Comparison of ENCODE assay signal across 8 mouse cellular contexts in the genomic region with DNA sequence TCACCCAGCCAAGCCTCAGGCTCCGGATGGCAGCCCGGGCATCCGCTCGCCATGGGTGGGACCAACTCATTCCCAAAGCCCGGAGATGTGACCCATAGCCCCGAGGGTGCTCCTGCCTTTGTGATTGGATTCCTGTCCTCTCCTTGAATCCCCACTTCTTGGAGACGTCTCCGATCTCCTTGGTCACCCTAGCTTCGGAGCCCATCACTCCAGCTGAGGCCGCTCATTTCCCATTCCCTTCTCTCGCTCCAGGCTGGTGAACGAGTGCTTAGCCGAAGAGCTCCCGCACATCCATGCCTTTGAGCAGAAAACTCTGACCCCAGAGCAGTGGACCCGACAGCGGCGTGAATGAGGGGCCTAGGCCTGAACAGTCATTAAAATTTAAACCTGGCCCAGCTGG. TPM values are rescaled to one million over a fixed set of nuclear protein-coding genes. Genes with fewer than 3 reads are reported as not detected.
DNase-seq lines count a peak whose midpoint lies in the region; ATAC-seq and TF ChIP-seq lines count a peak whose summit lies in the region.

No protein-coding gene starts in this region.

- 5% methylated on average over 17 of the region's 17 CpGs for WGBS in heart, embryonic 14.5 days
- 5% methylated on average over 17 of the region's 17 CpGs for WGBS in hindbrain, embryonic 10.5 days
- WGBS in midbrain, embryonic 11.5 days, result 5% methylated on average over 17 of the region's 17 CpGs

- H3K27ac ChIP-seq in heart, embryonic 14.5 days (replicated peaks in 1 of 2; ENCODE audit: control insufficient read depth in 1 of 2, insufficient read depth in 1 of 2, low read depth in 2 of 2, low read length in 2 of 2), result no peak overlapping the region
- no peak overlapping the region; the same call in 1 of the 2 replicates for H3K27ac ChIP-seq in MEL (ENCODE audit: control insufficient read depth, low read depth, low read length)
- peak overlapping the region; percentile 97 for H3K27ac ChIP-seq in hindbrain, embryonic 10.5 days
- H3K27ac ChIP-seq in midbrain, embryonic 11.5 days (ENCODE audit: low read depth, low read length), result no peak overlapping the region

- H3K27me3 ChIP-seq in heart, embryonic 14.5 days (ENCODE audit: control insufficient read depth, insufficient read depth, low read length), result no peaks in the 10 kb centered on the region
- H3K27me3 ChIP-seq in MEL (ENCODE audit: control insufficient read depth in 1 of 2, insufficient read depth in 2 of 2, low read length in 2 of 2), result no peaks in the 10 kb centered on the region
- H3K27me3 ChIP-seq in hindbrain, embryonic 10.5 days (ENCODE audit: insufficient read depth, poor library complexity, severe bottlenecking), result no peaks in the 10 kb centered on the region
- H3K27me3 ChIP-seq in midbrain, embryonic 11.5 days (ENCODE audit: control insufficient read depth, insufficient read depth, low read length), result no peaks in the 10 kb centered on the region

- H3K9ac ChIP-seq in heart, embryonic 14.5 days (ENCODE audit: low read length), result peak overlapping the region; percentile 83
- H3K9ac ChIP-seq in MEL (ENCODE audit: control insufficient read depth, low read depth, low read length, poor library complexity, severe bottlenecking), result peak overlapping the region; percentile 81
- H3K9ac ChIP-seq in midbrain, embryonic 11.5 days (ENCODE audit: low read length), result peak overlapping the region; percentile 67

- H3K4me2 ChIP-seq in heart, embryonic 14.5 days (ENCODE audit: low read length), result peak overlapping the region; percentile 87
- peak overlapping the region; percentile 71 for H3K4me2 ChIP-seq in midbrain, embryonic 11.5 days

- peak overlapping the region; percentile 77 to 78 for H3K4me3 ChIP-seq in heart, embryonic 14.5 days (ENCODE audit: control insufficient read depth in 1 of 2, insufficient read depth in 1 of 2, low read depth in 1 of 2, low read length in 2 of 2)
- H3K4me3 ChIP-seq in MEL (ENCODE audit: control insufficient read depth in 1 of 2, insufficient read depth in 1 of 2, low read depth in 2 of 2, low read length in 2 of 2), result peak overlapping the region; percentile 65 to 83
- peak overlapping the region; percentile 93 for H3K4me3 ChIP-seq in hindbrain, embryonic 10.5 days
- peak overlapping the region; percentile 81 for H3K4me3 ChIP-seq in midbrain, embryonic 11.5 days (ENCODE audit: low read depth, low read length)

- H3K79me2 ChIP-seq in MEL (ENCODE audit: control insufficient read depth, insufficient read depth, low read length, poor library complexity), result peaks cover 21% of the 10 kb centered on the region

- peaks cover 15% of the 10 kb centered on the region for H3K36me3 ChIP-seq in heart, embryonic 14.5 days (ENCODE audit: control insufficient read depth, insufficient read depth, low read length)
- peaks cover 0 to 17% of the 10 kb centered on the region in 2 experiments; a peak in 2 of 4 replicates for H3K36me3 ChIP-seq in MEL (ENCODE audit: control insufficient read depth in 1 of 2, insufficient read depth in 2 of 2, low read length in 2 of 2)
- H3K36me3 ChIP-seq in hindbrain, embryonic 10.5 days, result peaks cover 52% of the 10 kb centered on the region
- H3K36me3 ChIP-seq in midbrain, embryonic 11.5 days (ENCODE audit: control insufficient read depth, insufficient read depth, low read length), result peaks cover under 1% of the 10 kb centered on the region; the same call in 1 of the 2 replicates

- no peak for TF ChIP-seq POLR2A in MEL (IDR thresholded peaks at IDR 0.05; ENCODE audit: control insufficient read depth in 1 of 2, insufficient read depth in 1 of 2, low read depth in 1 of 2, low read length in 2 of 2, poor library complexity in 1 of 2)

- ATAC-seq in heart, embryonic 14.5 days (ENCODE audit: insufficient number of reproducible peaks, insufficient read depth, low FRiP score, low read depth), result no peak
- ATAC-seq in midbrain, embryonic 11.5 days (ENCODE audit: low FRiP score), result no peak

- no peak for TF ChIP-seq CTCF in MEL (IDR thresholded peaks at IDR 0.05 in 2 of 3, conservative IDR thresholded peaks at IDR 0.05 in 1 of 3; ENCODE audit: control insufficient read depth in 1 of 3, insufficient read depth in 1 of 3, low read depth in 2 of 3, low read length in 3 of 3, poor library complexity in 1 of 3, severe bottlenecking in 1 of 3)

- H3K4me1 ChIP-seq in heart, embryonic 14.5 days (ENCODE audit: control insufficient read depth in 2 of 2, insufficient read depth in 2 of 2, low read length in 2 of 2), result peaks cover 10 to 15% of the 10 kb centered on the region in 2 experiments
- H3K4me1 ChIP-seq in MEL (ENCODE audit: control insufficient read depth in 1 of 2, insufficient read depth in 2 of 2, low read length in 2 of 2), result peaks cover 2 to 16% of the 10 kb centered on the region in 2 experiments; a peak in 3 of 4 replicates
- peaks cover 52% of the 10 kb centered on the region for H3K4me1 ChIP-seq in hindbrain, embryonic 10.5 days (replicated peaks)
- peaks cover 16% of the 10 kb centered on the region for H3K4me1 ChIP-seq in midbrain, embryonic 11.5 days (ENCODE audit: control insufficient read depth, insufficient read depth, low read length)

- DNase-seq in heart, postnatal 4 days, result no peak
- no peak for DNase-seq in MEL (ENCODE audit: low read depth, low spot score)
- DNase-seq in hindbrain, embryonic 10.5 days (ENCODE audit: low spot score), result no peak
- DNase-seq in midbrain, embryonic 11.5 days (ENCODE audit: low spot score, missing footprints), result no peak
- DNase-seq in adrenal gland, postnatal 14 days, result no peak
- DNase-seq in urinary bladder, postnatal 10 days (ENCODE audit: low spot score), result no peak
- no peak for DNase-seq in cerebellum, postnatal 14 days

- H3K9me3 ChIP-seq in heart, embryonic 14.5 days (ENCODE audit: control insufficient read depth, low read length), result no peaks in the 10 kb centered on the region
- no peaks in the 10 kb centered on the region for H3K9me3 ChIP-seq in MEL (replicated peaks; ENCODE audit: insufficient read depth, low read length)
- no peaks in the 10 kb centered on the region for H3K9me3 ChIP-seq in hindbrain, embryonic 10.5 days
- no peaks in the 10 kb centered on the region for H3K9me3 ChIP-seq in midbrain, embryonic 11.5 days (ENCODE audit: control insufficient read depth, low read length)

- no peak for TF ChIP-seq RAD21 in MEL (IDR thresholded peaks at IDR 0.05; ENCODE audit: low read depth, low read length)

- TF ChIP-seq EP300 in MEL (IDR thresholded peaks at IDR 0.05; ENCODE audit: low read depth in 1 of 2, low read length in 2 of 2), result no peak

TF ChIP-seq in MEL, 35 proteins besides CTCF, POLR2A, EP300 and RAD21 (continues in another document):
- TF ChIP-seq ZNF384 (IDR thresholded peaks at IDR 0.05; ENCODE audit: low read depth, low read length), result no peak

RNA-seq across cellular contexts. Expression of gene Slx1b, which starts 0.7 kb away (rescaled TPM):
- polyA plus RNA-seq in heart, embryonic 14.5 days (2014; fragmentation: Nextera tagmentation; extraction: Ambion mirVana), result 4.6 and 5.5 TPM in 2 replicates
- 1 to 10 TPM; 7.2 to 8.1 TPM for total RNA-seq in heart, postnatal 4 days (2021)
- 4.6 and 5.4 TPM in 2 replicates for total RNA-seq in MEL (2012; rRNA removed)
- 10 to 100 TPM in 1 of 2 experiments, not detected in 1; 10.2 TPM for polyA plus RNA-seq in MEL (2012; ENCODE audit: insufficient read depth in 1 of 2, insufficient read length in 2 of 2, low read depth in 1 of 2, low replicate concordance in 2 of 2, missing spikeins in 1 of 2)
- polyA plus RNA-seq in hindbrain, embryonic 10.5 days (2016; fragmentation: Nextera tagmentation; extraction: Ambion mirVana), result 15.3 and 16.6 TPM in 2 replicates
- polyA plus RNA-seq in midbrain, embryonic 11.5 days (2014; fragmentation: Nextera tagmentation; extraction: Ambion mirVana), result 10.2 and 10.3 TPM in 2 replicates
- total RNA-seq in adrenal gland, postnatal 14 days (2021), result 10.7 and 18.6 TPM in 2 replicates

RNA-seq across cellular contexts. Expression of gene Bola2, which starts 1.1 kb away (rescaled TPM):
- 91.7 and 102 TPM in 2 replicates for polyA plus RNA-seq in heart, embryonic 14.5 days (2014; fragmentation: Nextera tagmentation; extraction: Ambion mirVana)
- total RNA-seq in heart, postnatal 4 days (2021), result 10 to 100 TPM; 56.8 to 57.3 TPM
- 138 and 163 TPM in 2 replicates for total RNA-seq in MEL (2012; rRNA removed)
- polyA plus RNA-seq in MEL (2012; ENCODE audit: insufficient read depth in 1 of 2, insufficient read length in 2 of 2, low read depth in 1 of 2, low replicate concordance in 2 of 2, missing spikeins in 1 of 2), result 100 to 1,000 TPM in 1 of 2 experiments, not detected in 1; 436 TPM
- 208 and 212 TPM in 2 replicates for polyA plus RNA-seq in hindbrain, embryonic 10.5 days (2016; fragmentation: Nextera tagmentation; extraction: Ambion mirVana)
- 158 and 180 TPM in 2 replicates for polyA plus RNA-seq in midbrain, embryonic 11.5 days (2014; fragmentation: Nextera tagmentation; extraction: Ambion mirVana)
- total RNA-seq in adrenal gland, postnatal 14 days (2021), result 74.9 and 82.9 TPM in 2 replicates

RNA-seq across cellular contexts. Expression of gene Coro1a, which starts 11.3 kb away (rescaled TPM):
- polyA plus RNA-seq in heart, embryonic 14.5 days (2014; fragmentation: Nextera tagmentation; extraction: Ambion mirVana), result 10.2 and 13.7 TPM in 2 replicates
- total RNA-seq in heart, postnatal 4 days (2021), result 1 to 10 TPM; 8.4 to 9.2 TPM
- 195 and 279 TPM in 2 replicates for total RNA-seq in MEL (2012; rRNA removed)
- polyA plus RNA-seq in MEL (2012; ENCODE audit: insufficient read depth in 1 of 2, insufficient read length in 2 of 2, low read depth in 1 of 2, low replicate concordance in 2 of 2, missing spikeins in 1 of 2), result 100 to 1,000 TPM in 1 of 2 experiments, not detected in 1; 204 TPM
- polyA plus RNA-seq in hindbrain, embryonic 10.5 days (2016; fragmentation: Nextera tagmentation; extraction: Ambion mirVana), result 49.2 and 59.5 TPM in 2 replicates
- 46.2 TPM in 2 replicates for polyA plus RNA-seq in midbrain, embryonic 11.5 days (2014; fragmentation: Nextera tagmentation; extraction: Ambion mirVana)
- total RNA-seq in adrenal gland, postnatal 14 days (2021), result 12.0 and 78.1 TPM in 2 replicates

RNA-seq across cellular contexts. Expression of gene Sult1a1, which starts 20.1 kb away (rescaled TPM):
- polyA plus RNA-seq in heart, embryonic 14.5 days (2014; fragmentation: Nextera tagmentation; extraction: Ambion mirVana), result 12.3 and 13.5 TPM in 2 replicates
- 1 to 10 TPM; 5.5 to 6.6 TPM for total RNA-seq in heart, postnatal 4 days (2021)
- total RNA-seq in MEL (2012; rRNA removed), result not detected in 2 replicates
- under 1 TPM in 1 of 2 experiments, not detected in 1; 0.36 TPM for polyA plus RNA-seq in MEL (2012; ENCODE audit: insufficient read depth in 1 of 2, insufficient read length in 2 of 2, low read depth in 1 of 2, low replicate concordance in 2 of 2, missing spikeins in 1 of 2)
- polyA plus RNA-seq in hindbrain, embryonic 10.5 days (2016; fragmentation: Nextera tagmentation; extraction: Ambion mirVana), result 0.19 and 0.30 TPM in 2 replicates
- 0.10 and 0.69 TPM in 2 replicates for polyA plus RNA-seq in midbrain, embryonic 11.5 days (2014; fragmentation: Nextera tagmentation; extraction: Ambion mirVana)
- 81.6 and 83.8 TPM in 2 replicates for total RNA-seq in adrenal gland, postnatal 14 days (2021)

RNA-seq across cellular contexts. Expression of gene Sgf29, which starts 47.2 kb away (rescaled TPM):
- 22.4 and 30.2 TPM in 2 replicates for polyA plus RNA-seq in heart, embryonic 14.5 days (2014; fragmentation: Nextera tagmentation; extraction: Ambion mirVana)
- 10 to 100 TPM; 30.9 to 33.2 TPM for total RNA-seq in heart, postnatal 4 days (2021)
- 56.1 and 81.7 TPM in 2 replicates for total RNA-seq in MEL (2012; rRNA removed)
- polyA plus RNA-seq in MEL (2012; ENCODE audit: insufficient read depth in 1 of 2, insufficient read length in 2 of 2, low read depth in 1 of 2, low replicate concordance in 2 of 2, missing spikeins in 1 of 2), result 100 to 1,000 TPM in 1 of 2 experiments, not detected in 1; 117 TPM
- polyA plus RNA-seq in hindbrain, embryonic 10.5 days (2016; fragmentation: Nextera tagmentation; extraction: Ambion mirVana), result 57.6 and 62.7 TPM in 2 replicates
- 44.4 and 49.4 TPM in 2 replicates for polyA plus RNA-seq in midbrain, embryonic 11.5 days (2014; fragmentation: Nextera tagmentation; extraction: Ambion mirVana)
- 38.3 and 48.0 TPM in 2 replicates for total RNA-seq in adrenal gland, postnatal 14 days (2021)
